Mouse (Mus musculus): ENCODE data around the gene Gkn3.
A peak's percentile ranks its signal among the peaks of the same experiment; 100 is the strongest.

The Gkn3 gene

GRCm38 (mm10) chr6:87388877-87389276 is at the start of gene Gkn3:
TSS of gene Gkn3 (minus strand) at chr6:87388935.
- no peak for DNase-seq (ENCODE audit: low spot score in 2 of 2)

GRCm38 (mm10) chr6:87436745-87437144 is 48.0 kb upstream of the Gkn3 start:
- DNase-seq (ENCODE audit: low spot score in 2 of 2), result no peak

GRCm38 (mm10) chr6:87435791-87436190 is 47.1 kb upstream of the Gkn3 start:
- no peak for DNase-seq (ENCODE audit: low spot score in 2 of 2)

GRCm38 (mm10) chr6:87428487-87429044 is 39.8 kb upstream of the Gkn3 start, which contains the start of gene Bmp10:
TSS of gene Bmp10 (plus strand) at chr6:87428994.
- DNase-seq (ENCODE audit: low spot score in 2 of 2), result no peak

- no peak for DNase-seq (ENCODE audit: low spot score in 2 of 2)
Observed at GRCm38 (mm10) chr6:87427616-87428015, 38.9 kb upstream of the Gkn3 start.

- DNase-seq (ENCODE audit: low spot score in 2 of 2), result no peak
Observed at GRCm38 (mm10) chr6:87426954-87427353, 38.2 kb upstream of the Gkn3 start.

GRCm38 (mm10) chr6:87424037-87424816 is 35.5 kb upstream of the Gkn3 start:
- no peak for DNase-seq (ENCODE audit: low spot score in 2 of 2)

- no peak for DNase-seq (ENCODE audit: low spot score in 2 of 2)
Observed at GRCm38 (mm10) chr6:87422304-87422703, 33.6 kb upstream of the Gkn3 start.

GRCm38 (mm10) chr6:87412011-87412410 is 23.3 kb upstream of the Gkn3 start:
- DNase-seq (ENCODE audit: low spot score in 2 of 2), result no peak

GRCm38 (mm10) chr6:87401456-87401855 is 12.7 kb upstream of the Gkn3 start:
- DNase-seq (ENCODE audit: low spot score in 2 of 2), result no peak

GRCm38 (mm10) chr6:87399886-87400566 is 11.3 kb upstream of the Gkn3 start:
- DNase-seq (ENCODE audit: low spot score in 2 of 2), result no peak

- DNase-seq (ENCODE audit: low spot score in 2 of 2), result peak; percentile 67 to 70
Observed at GRCm38 (mm10) chr6:87399137-87399536, 10.4 kb upstream of the Gkn3 start.

GRCm38 (mm10) chr6:87394783-87395182 is 6.0 kb upstream of the Gkn3 start:
- DNase-seq (ENCODE audit: low spot score in 2 of 2), result no peak

GRCm38 (mm10) chr6:87393466-87394205 is 4.9 kb upstream of the Gkn3 start:
- no peak for DNase-seq (ENCODE audit: low spot score in 2 of 2)

GRCm38 (mm10) chr6:87389455-87389989 is 787 bp upstream of the Gkn3 start:
- DNase-seq (ENCODE audit: low spot score in 2 of 2), result no peak

- no peak for DNase-seq (ENCODE audit: low spot score in 2 of 2)
Observed at GRCm38 (mm10) chr6:87386681-87387080, 2.1 kb downstream of the Gkn3 start.

- DNase-seq (ENCODE audit: low spot score in 2 of 2), result peak; percentile 73 to 91
Observed at GRCm38 (mm10) chr6:87386203-87386602, 2.5 kb downstream of the Gkn3 start.

GRCm38 (mm10) chr6:87384761-87385160 is 4.0 kb downstream of the Gkn3 start:
- peak; percentile 29 to 56 for DNase-seq (ENCODE audit: low spot score in 2 of 2)

- peak; percentile 18 to 38 for DNase-seq (ENCODE audit: low spot score in 2 of 2)
Observed at GRCm38 (mm10) chr6:87383926-87384691, 4.6 kb downstream of the Gkn3 start.

GRCm38 (mm10) chr6:87373057-87373456 is 15.7 kb downstream of the Gkn3 start, which contains the start of gene Gkn2:
TSS of gene Gkn2 (plus strand) at chr6:87373357.
- DNase-seq (ENCODE audit: low spot score in 2 of 2), result no peak

GRCm38 (mm10) chr6:87369223-87369622 is 19.5 kb downstream of the Gkn3 start:
- peak; percentile 20 to 25 for DNase-seq (ENCODE audit: low spot score in 2 of 2)

Measured in frontal cortex, postnatal 36 days (tissue).